Mouse (Mus musculus) A20 (cell line): ENCODE results near the gene Tha1.
A peak's percentile ranks its signal among the peaks of the same experiment; 100 is the strongest.

Experiments used
- DNase-seq: peaks from one replicate; pipeline ENCODE4 v3.0.0-alpha.2; 2011; ENCODE audit warnings: low read depth, low spot score

Gene Tha1

DNA sequence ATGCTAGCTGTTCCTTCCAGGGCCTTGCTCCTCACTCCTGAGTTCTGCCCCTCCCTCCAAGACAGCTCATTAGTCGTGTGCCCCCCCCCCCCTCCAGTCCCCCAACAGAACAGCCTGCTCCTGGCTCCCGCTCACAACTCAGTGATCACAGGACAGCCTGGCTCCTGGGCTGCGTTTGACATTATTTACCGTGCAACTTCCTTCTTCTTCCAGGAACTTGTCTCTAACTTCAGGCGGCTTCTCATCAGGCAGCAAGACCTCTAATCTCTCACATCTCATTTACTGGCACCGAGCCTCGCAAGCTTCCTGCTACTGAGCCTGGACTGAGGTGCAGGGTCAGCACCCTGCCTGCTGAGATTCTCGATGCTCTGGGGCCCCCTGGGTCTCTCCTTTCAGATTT lies 8.5 kb upstream of the Tha1 start:
- no peak for DNase-seq

DNA sequence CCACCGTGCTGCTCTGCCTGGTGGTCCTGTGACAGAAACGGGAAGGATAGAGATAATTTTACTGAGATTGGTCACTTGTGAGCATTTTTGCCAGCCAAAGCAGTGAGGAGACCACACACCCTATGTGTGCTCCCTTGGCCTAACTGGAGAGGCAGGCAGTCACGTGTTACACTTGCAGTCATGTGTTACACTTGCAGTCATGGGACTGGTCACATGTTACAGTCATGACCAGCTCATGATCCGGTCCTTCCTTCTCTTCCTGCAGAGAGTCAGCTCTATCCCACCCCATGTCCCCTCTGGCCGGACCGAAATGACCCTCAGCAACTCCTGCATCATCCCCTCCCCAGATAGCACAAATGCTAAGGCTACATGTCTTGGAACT lies 7.7 kb upstream of the Tha1 start:
- no peak for DNase-seq

DNA sequence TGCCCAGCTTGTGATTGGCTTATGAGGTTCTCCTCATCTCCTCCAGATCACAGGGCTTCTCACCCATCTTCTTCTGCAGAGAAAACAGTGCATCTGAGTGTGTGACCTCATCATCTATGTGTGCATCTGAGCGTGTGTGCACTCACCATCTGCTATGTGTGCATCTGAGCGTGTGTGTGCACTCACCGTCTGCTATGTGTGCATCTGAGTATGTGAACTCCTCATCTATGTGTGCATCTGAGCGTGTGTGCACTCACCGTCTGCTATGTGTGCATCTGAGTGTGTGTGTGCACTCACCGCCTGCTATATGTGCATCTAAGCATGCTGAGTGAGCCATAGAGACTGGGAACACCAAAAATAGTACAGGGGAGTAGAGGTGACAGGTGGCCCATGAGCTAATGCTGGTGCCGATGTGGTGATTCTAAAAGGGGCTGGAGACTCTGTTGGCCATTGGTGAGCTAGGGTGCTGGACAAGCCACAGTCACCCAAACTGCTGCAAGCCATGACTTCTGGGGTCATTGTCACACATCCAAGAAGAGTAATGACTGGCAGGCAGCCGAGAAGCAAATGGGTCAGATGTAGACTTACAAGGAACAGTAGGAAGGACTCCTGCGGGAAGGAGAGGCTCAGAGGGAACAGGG lies 7.2 kb upstream of the Tha1 start:
- DNase-seq = no peak

DNA sequence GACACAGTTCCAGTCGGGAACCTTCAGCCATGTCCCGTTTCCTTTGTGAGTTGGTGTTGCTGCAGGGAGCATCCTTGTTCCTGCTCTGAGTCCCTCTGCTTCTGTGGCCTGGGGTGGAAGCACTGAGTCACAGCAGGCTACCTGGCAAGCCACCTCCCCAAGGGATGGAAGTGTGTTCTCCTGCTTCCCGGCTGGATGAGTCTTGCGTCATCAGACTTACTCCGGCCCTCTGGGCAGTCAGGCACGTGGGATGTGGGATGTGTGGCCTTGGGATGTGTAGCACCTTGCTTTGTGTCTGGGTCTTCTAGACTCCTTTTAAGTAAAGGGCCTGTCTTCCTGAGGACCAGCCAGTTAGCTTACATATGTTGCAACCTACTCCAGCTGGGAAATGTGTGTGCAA lies 6.4 kb upstream of the Tha1 start:
- no peak for DNase-seq

DNA sequence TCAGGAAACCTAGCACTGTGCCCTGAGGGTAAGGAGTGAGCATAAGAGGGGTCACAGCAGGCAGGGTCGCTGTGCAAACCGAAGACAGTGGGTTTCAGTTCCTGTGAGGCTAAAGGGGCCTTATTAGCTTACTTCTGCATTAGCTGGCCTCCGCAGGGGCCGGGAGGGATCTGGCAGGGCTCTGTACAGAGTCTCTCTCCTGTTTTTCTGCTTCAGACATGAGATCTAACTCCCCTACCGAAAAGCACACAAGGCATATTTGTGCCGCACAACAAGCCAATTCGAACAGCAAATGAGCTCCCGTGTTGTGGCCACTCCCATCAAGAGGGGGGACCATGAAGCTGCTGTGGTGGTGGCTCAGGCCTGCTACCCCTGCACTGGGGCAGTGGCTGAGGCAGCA lies 5.6 kb upstream of the Tha1 start:
- DNase-seq = peak; percentile 78

DNA sequence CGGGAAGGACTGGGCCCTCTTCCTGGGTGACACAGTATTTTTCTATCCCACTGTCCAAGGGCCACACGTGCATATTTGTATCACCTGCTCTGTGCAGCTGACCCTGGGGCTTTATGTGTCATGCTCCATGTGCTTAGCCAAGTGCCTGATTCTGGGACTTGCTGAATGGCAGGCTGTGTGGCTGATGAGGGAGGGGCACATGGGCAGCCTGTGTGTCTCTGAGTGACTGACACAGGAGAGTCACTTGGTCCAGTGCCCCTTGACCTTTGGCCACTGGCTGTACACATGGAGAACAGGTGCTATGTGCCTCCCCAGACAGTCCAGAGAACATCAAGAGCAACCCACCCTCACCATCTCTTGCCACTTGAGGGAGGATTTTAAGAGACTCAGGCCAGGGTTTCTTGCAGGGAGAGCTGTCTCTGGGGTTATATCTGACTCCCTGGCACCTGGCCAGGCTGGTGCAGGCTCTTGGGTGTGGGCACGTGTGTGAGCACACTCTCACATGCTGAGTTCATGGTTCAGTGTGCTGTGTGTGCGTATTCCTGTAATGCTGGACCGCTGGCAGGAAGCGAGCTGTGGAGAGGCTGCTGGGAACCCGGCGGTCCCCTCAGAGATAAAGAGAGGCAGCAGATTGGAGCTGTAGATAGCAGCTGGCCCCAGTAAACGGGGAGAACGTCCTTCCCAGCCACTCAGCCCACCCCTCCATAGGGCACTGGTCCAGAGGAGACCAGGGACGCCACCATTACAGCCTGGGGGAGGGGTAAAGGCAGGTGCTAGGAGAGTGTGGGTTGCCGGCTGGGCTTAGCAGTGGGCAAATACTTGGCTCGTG lies 4.8 kb upstream of the Tha1 start:
- peak; percentile 67 for DNase-seq

DNA sequence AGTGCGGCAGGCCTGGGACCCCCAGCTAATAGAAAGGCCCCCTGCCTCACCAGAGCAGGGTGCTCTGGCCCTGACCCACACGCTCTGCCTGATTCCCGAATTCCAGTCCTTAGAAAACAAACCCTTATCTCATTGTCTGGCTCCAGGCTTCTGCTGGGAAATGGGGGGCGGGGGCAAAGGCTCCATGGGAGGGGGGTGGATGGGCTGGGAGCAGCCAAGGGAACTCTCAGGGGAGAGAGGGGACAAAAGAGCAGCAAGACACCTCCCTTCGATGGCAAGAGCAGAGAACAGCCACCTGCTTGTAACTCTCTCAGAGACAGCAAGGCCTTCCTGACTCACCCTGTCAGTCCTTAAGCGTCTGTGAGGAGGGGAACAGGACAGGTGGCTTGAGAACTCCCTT lies 2.4 kb upstream of the Tha1 start:
- no peak for DNase-seq

DNA sequence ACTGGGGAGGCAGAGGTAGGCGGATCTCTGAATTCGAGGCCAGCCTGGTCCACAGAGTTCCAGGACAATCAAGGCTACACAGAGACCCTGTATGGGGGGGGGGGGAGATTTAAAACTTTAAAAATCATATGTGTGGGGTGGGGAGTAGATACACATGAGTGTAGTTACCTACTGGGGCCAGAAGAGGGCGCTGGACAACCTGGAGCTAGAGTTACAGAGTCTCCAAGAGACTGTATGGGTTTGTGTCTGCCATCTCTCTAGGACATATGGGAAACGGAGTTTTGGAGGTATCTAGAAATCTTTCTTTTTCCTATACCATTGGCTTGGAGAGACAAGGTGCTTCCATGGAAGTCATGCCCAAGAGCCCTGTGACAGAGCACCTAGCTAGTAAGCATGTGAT lies 1.1 kb upstream of the Tha1 start:
- peak; percentile 39 for DNase-seq

DNA sequence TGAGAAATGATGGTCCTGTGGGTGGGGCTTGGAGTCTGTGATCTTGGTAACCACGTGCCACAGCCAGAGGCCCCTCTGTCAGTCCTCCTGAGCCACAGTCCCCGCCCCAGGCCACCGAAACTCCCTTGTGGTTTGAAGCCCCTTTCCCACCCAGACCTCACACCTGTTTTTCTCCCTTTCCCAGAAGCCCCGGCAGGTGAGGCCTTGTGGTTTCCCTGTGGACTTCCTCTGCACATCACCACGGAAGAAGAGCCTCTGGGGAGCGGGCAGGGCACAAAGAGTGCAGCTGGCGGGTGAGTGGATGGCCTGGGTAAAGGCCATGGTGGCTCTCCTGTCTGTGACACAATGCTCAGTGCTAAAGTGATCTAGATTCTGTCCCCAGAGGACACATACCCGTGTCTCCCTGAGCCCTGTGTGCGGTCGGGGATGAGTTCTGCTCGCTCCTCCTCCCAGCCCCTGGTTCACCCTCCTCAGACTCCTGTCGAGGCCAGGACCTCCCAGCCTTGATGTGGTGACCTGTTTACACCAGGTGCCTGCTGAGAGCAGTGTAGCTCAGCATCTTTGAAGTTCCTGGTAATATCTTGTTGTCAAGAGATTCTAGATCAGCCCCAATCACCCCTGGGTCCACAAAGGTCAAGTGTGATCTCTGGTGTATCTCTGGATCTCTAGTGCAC lies 1.2 kb downstream of the Tha1 start:
- no peak for DNase-seq

DNA sequence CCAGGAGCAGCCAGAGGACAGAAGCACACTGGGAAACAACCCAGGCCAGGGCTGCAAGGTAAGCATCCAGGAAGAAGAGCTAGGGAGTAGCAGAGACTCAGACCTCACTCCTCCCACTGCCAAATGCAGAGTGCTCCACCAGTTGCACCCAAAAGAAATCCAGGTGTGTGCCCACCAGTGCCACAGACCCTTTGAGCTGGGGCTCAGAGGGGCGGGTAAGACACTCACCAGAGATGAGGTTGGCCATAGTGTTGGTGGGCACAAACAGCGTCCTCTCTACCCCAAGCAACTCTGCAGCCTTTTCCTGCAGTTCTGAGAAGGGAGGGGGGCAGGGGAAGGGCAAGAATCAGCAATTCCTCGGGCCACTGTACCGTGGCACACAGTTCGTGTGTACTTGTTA lies 1.9 kb downstream of the Tha1 start:
- no peak for DNase-seq

DNA sequence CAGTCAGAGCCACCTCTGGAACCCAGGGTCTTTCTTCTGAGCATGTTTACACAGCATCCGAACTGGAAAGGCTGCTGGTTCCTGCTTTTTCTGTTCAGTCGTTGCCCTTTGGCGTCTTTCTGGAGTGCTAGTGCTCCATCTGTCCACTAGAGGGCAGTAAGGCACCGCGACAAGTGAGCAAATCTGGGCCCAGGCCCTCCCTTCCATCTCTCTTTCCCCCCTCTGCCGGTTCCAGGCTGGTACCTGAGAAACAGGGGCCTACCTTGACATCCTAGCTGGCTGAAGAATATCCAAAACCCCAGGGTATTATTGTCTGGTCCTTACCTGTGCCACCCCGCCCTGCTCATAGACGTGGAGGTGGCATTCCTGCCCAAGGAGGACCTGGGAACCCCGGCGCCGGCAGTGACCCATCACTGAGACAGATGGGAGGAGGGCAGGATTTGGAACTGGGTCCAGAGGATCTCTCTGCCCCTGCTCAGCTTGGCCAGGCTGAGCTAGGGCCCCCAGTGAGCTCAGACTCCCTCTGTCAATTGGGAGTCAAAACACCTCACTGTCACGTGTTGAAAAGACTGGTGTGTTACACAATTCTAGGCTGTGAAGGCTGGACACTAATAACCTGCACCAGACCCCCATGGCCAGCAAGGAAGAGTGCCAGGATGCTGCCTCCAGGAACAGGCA lies 2.5 kb downstream of the Tha1 start:
- peak; percentile 72 for DNase-seq

DNA sequence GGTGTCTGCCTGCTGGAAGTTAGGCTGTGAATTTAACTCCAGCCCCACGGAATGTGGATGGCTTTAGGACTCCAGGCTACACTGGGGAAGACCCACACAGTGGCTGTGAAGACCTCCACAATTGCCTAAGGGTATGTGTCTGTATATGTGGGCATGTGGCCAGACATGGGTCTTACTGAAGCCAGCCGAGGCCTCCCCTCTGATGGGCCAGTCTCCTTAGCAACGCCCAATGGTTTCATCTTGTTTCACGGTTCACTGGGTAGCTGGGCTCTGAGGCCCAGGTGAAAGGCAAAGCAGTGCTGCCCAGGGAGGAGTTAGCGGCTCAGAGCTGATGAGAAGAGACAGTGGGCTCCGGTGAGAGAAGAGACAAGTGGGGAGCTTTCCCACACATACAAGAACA lies 7.3 kb downstream of the Tha1 start:
- DNase-seq = peak; percentile 52

DNA sequence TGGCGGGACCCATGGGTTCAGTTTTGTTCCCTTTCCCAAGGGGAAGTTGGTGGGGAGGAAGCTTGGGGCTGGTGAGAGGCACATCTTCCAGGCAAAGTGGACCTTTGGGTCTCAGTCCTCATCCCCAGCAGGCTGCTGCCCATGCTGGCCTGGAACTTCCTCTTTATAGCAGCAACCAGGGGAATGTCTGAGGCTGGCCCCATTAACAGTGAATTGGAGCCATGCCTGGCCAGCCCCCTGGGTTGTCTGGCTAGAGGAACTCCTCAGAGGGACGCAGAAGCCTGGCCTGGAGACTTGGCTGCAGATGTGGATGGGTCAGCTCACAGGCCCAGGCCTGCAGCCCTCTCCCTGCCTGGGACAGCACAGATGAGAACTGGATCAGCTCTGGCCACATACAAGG lies 8.5 kb downstream of the Tha1 start:
- DNase-seq = no peak

DNA sequence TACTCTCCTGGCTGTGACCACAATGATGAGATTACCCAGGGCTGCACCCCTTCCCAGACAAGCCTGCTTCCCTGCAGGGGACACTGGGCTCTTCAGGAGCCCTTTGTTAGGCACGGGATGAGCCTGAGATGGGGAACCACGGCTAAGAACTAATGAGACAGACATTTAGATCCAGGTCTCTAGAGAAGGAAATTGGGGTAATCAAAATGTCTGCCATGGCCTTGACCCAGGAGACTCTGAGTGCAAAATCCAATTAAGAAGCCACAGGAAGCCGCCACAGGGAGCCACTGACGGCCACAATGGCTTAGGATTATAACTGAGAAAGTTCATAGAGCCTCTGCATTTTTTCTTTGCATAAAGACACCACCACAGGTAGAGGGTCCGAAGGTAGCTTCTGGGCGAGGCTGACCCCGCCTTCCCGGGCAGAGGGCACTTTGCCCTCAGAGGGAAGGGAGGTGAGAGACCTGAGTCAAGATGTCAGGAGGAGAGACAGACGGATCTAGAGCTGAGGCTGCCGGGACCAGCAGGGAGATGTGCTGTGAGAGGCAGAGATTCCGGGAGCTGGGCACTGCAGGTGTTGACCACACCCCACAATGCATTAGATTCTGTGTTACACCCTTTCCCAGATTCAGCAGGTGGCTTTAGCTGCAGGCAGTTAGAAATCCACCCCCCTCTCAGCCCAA lies 10.0 kb downstream of the Tha1 start:
- DNase-seq = no peak

DNA sequence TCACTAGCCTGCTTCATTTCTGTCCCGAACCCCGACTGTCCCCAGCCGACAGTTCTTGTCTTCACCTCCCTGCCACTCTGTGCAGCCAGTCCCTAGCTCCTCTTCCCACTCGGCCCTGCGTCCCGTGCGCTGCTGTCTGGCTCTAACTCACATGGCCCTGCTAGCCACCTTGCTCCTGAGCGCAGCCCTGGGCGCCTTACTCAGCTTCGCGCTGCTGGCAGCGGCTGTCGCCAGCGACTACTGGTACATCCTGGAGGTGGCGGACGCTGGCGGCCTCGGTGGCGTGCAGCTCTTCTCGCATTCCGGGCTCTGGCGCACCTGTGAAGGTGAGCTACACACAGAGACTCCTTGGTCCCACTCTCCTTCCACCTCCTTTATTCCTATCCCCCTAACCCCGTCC lies 12.7 kb downstream of the Tha1 start, which contains the start of gene Tmem235:
Gene Tmem235 (plus strand): TSS at position 152 of the 400 bp plus-strand sequence.
- DNase-seq = no peak

DNA sequence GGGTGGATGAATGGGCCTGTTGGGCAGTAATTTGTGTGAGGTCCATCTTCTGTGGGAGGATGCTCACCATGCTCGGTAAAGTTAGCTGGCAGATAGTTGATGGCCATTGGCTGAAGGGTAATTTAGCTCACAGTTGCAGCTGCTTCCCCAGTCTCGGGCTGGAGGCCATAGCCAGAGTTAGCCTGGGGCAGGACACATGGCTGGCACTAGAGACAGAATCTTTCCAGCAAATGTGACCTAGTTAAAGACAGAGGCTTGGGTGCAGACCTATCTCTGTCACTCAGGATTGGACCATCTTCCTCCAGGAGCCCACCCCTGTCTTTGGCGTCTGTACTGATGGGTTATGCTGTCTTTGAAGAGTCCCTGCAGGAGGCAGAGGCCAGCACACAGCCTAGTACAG lies 14.9 kb downstream of the Tha1 start:
- DNase-seq = no peak

DNA sequence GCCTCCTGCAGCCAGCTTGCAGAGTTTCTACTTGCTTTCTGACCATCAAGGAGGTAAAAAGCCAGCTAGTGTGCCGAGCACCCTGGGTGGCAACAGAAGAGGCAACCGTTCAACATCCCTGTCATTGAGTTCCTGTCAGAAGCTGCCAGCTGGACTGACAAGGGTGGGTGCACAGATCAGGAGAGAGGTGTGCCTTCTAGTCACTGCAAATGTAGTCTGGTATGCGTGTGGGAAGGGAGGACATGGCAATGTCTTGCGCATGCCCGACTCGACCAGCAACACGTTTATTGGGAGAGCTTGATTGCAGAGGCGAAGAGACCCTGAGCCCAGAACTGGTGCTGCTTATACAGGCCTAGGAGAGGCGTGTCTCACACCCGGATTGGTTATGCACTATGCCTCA lies 15.8 kb downstream of the Tha1 start:
- no peak for DNase-seq

DNA sequence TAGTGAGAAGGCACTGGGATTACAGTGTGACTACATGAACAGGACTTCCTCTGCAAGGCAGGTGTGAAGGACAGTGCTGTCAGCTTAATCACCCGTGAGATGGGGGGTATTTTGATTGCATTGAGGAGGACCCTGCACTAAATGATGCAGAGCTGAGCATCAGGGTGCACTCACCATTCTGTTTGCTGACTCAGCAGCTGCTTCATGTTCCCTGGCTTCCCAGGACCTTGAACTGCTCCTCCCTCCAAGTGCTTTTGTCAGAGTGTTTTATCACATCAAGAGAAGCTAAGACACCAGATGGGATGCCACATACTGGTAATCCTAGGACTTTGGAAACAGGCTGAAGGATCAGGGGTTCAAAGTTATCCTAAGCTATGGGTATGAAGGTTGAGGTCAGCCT lies 17.3 kb downstream of the Tha1 start:
- DNase-seq = no peak

DNA sequence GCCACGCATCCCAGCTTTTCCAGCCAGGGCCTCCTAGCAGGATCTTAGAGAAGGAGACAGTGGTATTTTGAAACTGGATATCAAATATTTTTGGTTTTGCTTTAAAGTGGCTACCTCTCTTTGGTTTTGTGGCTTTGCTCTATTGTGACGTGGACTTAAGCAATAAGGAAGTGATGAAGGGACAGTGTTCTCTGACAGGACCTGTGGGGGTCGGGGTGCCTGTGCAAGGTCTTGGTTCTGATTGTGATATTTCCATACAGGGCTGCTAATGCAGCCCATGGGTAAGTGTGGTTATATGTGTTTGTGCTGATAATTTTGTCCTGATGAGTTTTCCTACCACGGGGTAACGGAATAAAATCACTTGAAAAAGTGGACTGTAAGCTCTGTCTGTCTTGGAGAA lies 17.9 kb downstream of the Tha1 start:
- no peak for DNase-seq

DNA sequence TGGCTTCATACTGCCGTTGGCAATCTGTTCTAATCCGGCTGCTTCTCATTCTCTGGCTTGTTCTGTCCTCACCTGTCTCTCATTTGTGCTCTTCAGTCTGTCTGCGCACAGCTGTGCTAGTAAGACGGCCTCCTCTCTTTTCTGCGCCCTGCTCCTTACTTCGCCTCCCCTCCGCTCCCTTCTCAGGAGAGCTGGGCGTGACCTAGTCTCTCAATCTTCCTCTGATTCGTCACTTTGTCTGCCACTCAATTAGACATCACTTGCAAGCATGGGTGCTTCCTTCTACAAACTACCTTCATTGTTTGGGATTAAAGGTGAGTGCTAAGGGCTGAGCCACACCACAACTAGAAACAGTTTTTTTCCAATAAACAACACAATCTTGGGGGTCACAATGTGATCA lies 19.0 kb downstream of the Tha1 start:
- DNase-seq = no peak

DNA sequence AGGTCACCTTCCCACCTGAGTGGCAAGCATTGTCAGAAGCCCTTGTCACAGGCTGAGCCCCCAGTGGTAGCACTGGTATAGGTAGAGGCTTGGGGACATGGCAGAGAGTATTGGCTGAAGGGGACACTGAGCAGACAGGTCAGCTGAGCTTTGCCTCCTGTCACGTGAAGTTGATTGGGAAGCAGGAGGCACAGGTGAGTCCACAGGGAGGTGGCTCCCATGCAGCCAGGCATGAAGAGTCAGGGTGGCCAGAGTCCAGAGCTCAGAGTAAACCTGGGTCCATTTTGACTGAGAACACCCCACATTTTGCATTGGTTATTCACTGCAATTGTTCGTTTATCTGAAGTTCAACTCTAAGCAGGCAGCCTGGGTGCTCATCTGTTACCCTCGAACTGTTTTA lies 20.4 kb downstream of the Tha1 start:
- no peak for DNase-seq
